Mouse (Mus musculus): Measurements from ENCODE around the gene Gm43638. TPM values are rescaled to one million over a fixed set of nuclear protein-coding genes. Genes with fewer than 3 reads are reported as not detected.
"Not testable (repeated sequence)": the region's sequence is repeated elsewhere in the genome, so short reads cannot be mapped to it uniquely, and the experiment has no call there.

The Gm43638 gene
- polyA plus RNA-seq, 1 experiment from 2014 or later = not detected

GRCm38 (mm10) chr5:87455519-87455918, 31.1 kb downstream of the Gm43638 start:
- DNase-seq (ENCODE audit: low spot score) = no peak
- Histone ChIP-seq H3K4me3 (no peak overlapping the region), H3K9me3 (replicated peaks) (no peaks in the 10 kb centered on the region), H3K27me3 (ENCODE audit: low read depth, poor library complexity, severe bottlenecking) (no peaks in the 10 kb centered on the region), H3K27ac (replicated peaks) (no peak overlapping the region), H3K4me1 (no peaks in the 10 kb centered on the region), H3K36me3 (no peaks in the 10 kb centered on the region)

GRCm38 (mm10) chr5:87452514-87452913, 34.1 kb downstream of the Gm43638 start:
- H3K27ac ChIP-seq (replicated peaks); H3K4me3 ChIP-seq; DNase-seq (ENCODE audit: low spot score); H3K27me3 ChIP-seq (ENCODE audit: low read depth, poor library complexity, severe bottlenecking); H3K9me3 ChIP-seq (replicated peaks); H3K36me3 ChIP-seq; H3K4me1 ChIP-seq: not testable (repeated sequence)
- WGBS = 85% methylated on average over 4 of the region's 5 CpGs

- WGBS = 34% methylated on average over 3 of the region's 3 CpGs
- H3K4me3 ChIP-seq = no peak overlapping the region
- H3K27me3 ChIP-seq (ENCODE audit: low read depth, poor library complexity, severe bottlenecking) = no peaks in the 10 kb centered on the region
- no peaks in the 10 kb centered on the region for H3K36me3 ChIP-seq
- no peaks in the 10 kb centered on the region for H3K9me3 ChIP-seq (replicated peaks)
- no peak overlapping the region for H3K27ac ChIP-seq (replicated peaks)
- no peaks in the 10 kb centered on the region for H3K4me1 ChIP-seq
- DNase-seq (ENCODE audit: low spot score) = peak; percentile 12
Observed at GRCm38 (mm10) chr5:87436264-87436663, 50.3 kb downstream of the Gm43638 start.

- no peaks in the 10 kb centered on the region for H3K4me1 ChIP-seq
- H3K4me3 ChIP-seq = no peak overlapping the region
- no peaks in the 10 kb centered on the region for H3K27me3 ChIP-seq (ENCODE audit: low read depth, poor library complexity, severe bottlenecking)
- H3K9me3 ChIP-seq (replicated peaks) = no peaks in the 10 kb centered on the region
- DNase-seq (ENCODE audit: low spot score) = no peak
- no peak overlapping the region for H3K27ac ChIP-seq (replicated peaks)
- no peaks in the 10 kb centered on the region for H3K36me3 ChIP-seq
- WGBS = 86% methylated on average over 3 of the region's 3 CpGs
Observed at GRCm38 (mm10) chr5:87425676-87426075, 60.9 kb downstream of the Gm43638 start.

GRCm38 (mm10) chr5:87424041-87424440, 62.6 kb downstream of the Gm43638 start, which contains the start of gene Ugt2b38:
TSS of gene Ugt2b38 (minus strand) at chr5:87424203.
- H3K27me3 ChIP-seq (ENCODE audit: low read depth, poor library complexity, severe bottlenecking); H3K36me3 ChIP-seq; H3K9me3 ChIP-seq (replicated peaks); DNase-seq (ENCODE audit: low spot score); H3K4me3 ChIP-seq; H3K4me1 ChIP-seq; H3K27ac ChIP-seq (replicated peaks): not testable (repeated sequence)
- 98% methylated on average over 2 of the region's 2 CpGs for whole genome bisulfite sequencing

Other genes starting within 250 kb of the Gm43638 start
- gene Ugt2b37, start 232.0 kb downstream of the Gm43638 start, polyA plus RNA-seq (2016; fragmentation: Nextera tagmentation; extraction: Ambion mirVana) = not detected in 2 replicates
- gene Ugt2a3, start 149.6 kb downstream of the Gm43638 start, polyA plus RNA-seq (2016; fragmentation: Nextera tagmentation; extraction: Ambion mirVana) = not detected in 2 replicates
- not detected in 2 replicates for gene Ugt2b38, start 62.6 kb downstream of the Gm43638 start, polyA plus RNA-seq (2016; fragmentation: Nextera tagmentation; extraction: Ambion mirVana)
- not detected in 2 replicates for gene Ugt2a2, start 4.5 kb downstream of the Gm43638 start, polyA plus RNA-seq (2016; fragmentation: Nextera tagmentation; extraction: Ambion mirVana)
- not detected in 2 replicates for gene Ugt2a1, start 4.1 kb upstream of the Gm43638 start, polyA plus RNA-seq (2016; fragmentation: Nextera tagmentation; extraction: Ambion mirVana)
- not detected in 2 replicates for gene Sult1b1, start 51.4 kb upstream of the Gm43638 start, polyA plus RNA-seq (2016; fragmentation: Nextera tagmentation; extraction: Ambion mirVana)
- not detected in 2 replicates for gene Sult1d1, start 82.2 kb upstream of the Gm43638 start, polyA plus RNA-seq (2016; fragmentation: Nextera tagmentation; extraction: Ambion mirVana)
- gene Sult1e1, start 104.8 kb upstream of the Gm43638 start, polyA plus RNA-seq (2016; fragmentation: Nextera tagmentation; extraction: Ambion mirVana) = 0.12 TPM in 1 of 2 replicates, not detected in the other
- not detected in 2 replicates for gene Csn1s1, start 179.4 kb upstream of the Gm43638 start, polyA plus RNA-seq (2016; fragmentation: Nextera tagmentation; extraction: Ambion mirVana)
- gene Csn2, start 212.8 kb upstream of the Gm43638 start, polyA plus RNA-seq (2016; fragmentation: Nextera tagmentation; extraction: Ambion mirVana) = not detected in 2 replicates

Data from midbrain, embryonic 10.5 days (tissue).